Mouse (Mus musculus) stomach, postnatal 0 days (tissue): ENCODE results near the gene Ripk4.

Experiments
- CTCF ChIP-seq: IDR thresholded peaks from 2 replicates; pipeline ENCODE4 v1.5.1; 2016; ENCODE audit warnings: antibody characterized with exemption, low read depth, mild to moderate bottlenecking, moderate library complexity
- EP300 ChIP-seq: optimal IDR thresholded peaks from 2 replicates; pipeline ENCODE3; 2016; ENCODE audit warnings: antibody characterized with exemption

- TF ChIP-seq CTCF = no peak
- no peak for TF ChIP-seq EP300
Measured at GRCm38 (mm10) chr16:97736562-97736961, 27.0 kb downstream of the Ripk4 start.
